Mouse (Mus musculus): Measurements from ENCODE around the gene Ppfibp2. TPM values are rescaled to one million over a fixed set of nuclear protein-coding genes. Genes with fewer than 3 reads are reported as not detected.

Gene Ppfibp2
- total RNA-seq, 1 experiment = 6.0 TPM

DNA sequence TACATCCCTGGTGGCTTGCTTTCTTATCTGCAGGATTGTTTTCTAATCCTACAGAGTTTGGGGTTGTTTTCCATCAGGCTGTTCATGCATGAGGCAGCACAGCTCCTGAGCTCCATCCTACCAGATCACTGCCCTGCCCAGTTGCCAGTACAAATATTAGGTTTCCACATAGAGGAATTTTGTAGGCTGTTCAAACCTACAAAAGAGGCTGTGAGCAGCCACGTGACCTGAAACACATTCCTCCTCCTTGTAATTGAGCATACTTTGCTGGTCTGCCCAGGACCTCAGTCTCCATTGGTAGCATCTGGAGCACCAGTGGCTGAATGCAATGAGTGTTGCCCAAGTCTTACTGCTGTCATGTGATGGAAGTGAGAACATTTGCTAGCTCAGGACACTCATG is 104.9 kb downstream of the Ppfibp2 start:
- H3K36me3 ChIP-seq (ENCODE audit: control insufficient read depth, insufficient read depth, low read length, poor library complexity, severe bottlenecking) = peaks cover 2% of the 10 kb centered on the region; the same call in 1 of the 2 replicates
- TF ChIP-seq HCFC1 (IDR thresholded peaks at IDR 0.05; ENCODE audit: borderline replicate concordance, insufficient read depth, low read length) (no peak), MAFK (IDR thresholded peaks at IDR 0.05; ENCODE audit: insufficient read depth, low read depth, low read length) (no peak), CHD2 (IDR thresholded peaks at IDR 0.05; ENCODE audit: low read depth, low read length) (no peak), ZNF384 (IDR thresholded peaks at IDR 0.05; ENCODE audit: low read depth, low read length) (no peak), ZC3H11A (IDR thresholded peaks at IDR 0.05; ENCODE audit: borderline replicate concordance, low read depth, low read length) (no peak)
- no peak for DNase-seq (ENCODE audit: low read depth, low spot score)
- in situ Hi-C loops (cut with MboI; ENCODE audit: low sequenced_read_pairs in 2 of 2, unreplicated experiment in 2 of 2) = no loop called here
- H3K4me1 ChIP-seq (ENCODE audit: control insufficient read depth in 2 of 2, insufficient read depth in 2 of 2, low read length in 2 of 2, poor library complexity in 1 of 2) = peaks cover 0 to 6% of the 10 kb centered on the region in 2 experiments; a peak in 2 of 4 replicates
- H3K4me3 ChIP-seq (ENCODE audit: insufficient read depth in 1 of 2, low read depth in 1 of 2, low read length in 2 of 2, poor library complexity in 1 of 2, severe bottlenecking in 1 of 2) = no peak overlapping the region
- no peak overlapping the region for H3K9ac ChIP-seq (ENCODE audit: insufficient read depth, low read depth, low read length, poor library complexity, severe bottlenecking)
- H3K27ac ChIP-seq (ENCODE audit: insufficient read depth, low read depth, low read length, poor library complexity, severe bottlenecking) = no peak overlapping the region
- no peaks in the 10 kb centered on the region for H3K9me3 ChIP-seq (ENCODE audit: control insufficient read depth, insufficient read depth, low read depth, low read length)

DNA sequence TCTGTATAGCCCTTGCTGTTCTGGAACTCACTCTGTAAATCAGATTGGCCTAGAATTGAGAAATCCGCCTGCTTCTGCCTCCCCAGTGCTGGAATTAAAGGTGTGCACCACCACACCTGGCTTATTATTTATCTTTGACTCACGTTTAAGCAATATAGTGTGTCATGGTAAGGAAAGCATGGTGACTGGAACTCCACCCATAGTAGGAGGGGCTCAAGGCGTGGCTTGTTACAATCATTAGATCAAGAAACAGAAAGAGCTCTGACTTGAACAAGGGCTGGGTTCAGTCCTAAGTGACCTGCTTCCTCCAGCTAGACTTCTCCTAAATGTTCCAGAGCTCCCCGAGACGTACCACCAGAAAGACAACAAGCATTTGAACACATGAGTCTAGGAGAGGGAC is 105.6 kb downstream of the Ppfibp2 start:
- TF ChIP-seq HCFC1 (IDR thresholded peaks at IDR 0.05; ENCODE audit: borderline replicate concordance, insufficient read depth, low read length) = no peak
- TF ChIP-seq CHD2 (IDR thresholded peaks at IDR 0.05; ENCODE audit: low read depth, low read length) = no peak
- no peak for TF ChIP-seq ZNF384 (IDR thresholded peaks at IDR 0.05; ENCODE audit: low read depth, low read length)
- no peak for TF ChIP-seq MAFK (IDR thresholded peaks at IDR 0.05; ENCODE audit: insufficient read depth, low read depth, low read length)
- TF ChIP-seq ZC3H11A (IDR thresholded peaks at IDR 0.05; ENCODE audit: borderline replicate concordance, low read depth, low read length) = no peak

DNA sequence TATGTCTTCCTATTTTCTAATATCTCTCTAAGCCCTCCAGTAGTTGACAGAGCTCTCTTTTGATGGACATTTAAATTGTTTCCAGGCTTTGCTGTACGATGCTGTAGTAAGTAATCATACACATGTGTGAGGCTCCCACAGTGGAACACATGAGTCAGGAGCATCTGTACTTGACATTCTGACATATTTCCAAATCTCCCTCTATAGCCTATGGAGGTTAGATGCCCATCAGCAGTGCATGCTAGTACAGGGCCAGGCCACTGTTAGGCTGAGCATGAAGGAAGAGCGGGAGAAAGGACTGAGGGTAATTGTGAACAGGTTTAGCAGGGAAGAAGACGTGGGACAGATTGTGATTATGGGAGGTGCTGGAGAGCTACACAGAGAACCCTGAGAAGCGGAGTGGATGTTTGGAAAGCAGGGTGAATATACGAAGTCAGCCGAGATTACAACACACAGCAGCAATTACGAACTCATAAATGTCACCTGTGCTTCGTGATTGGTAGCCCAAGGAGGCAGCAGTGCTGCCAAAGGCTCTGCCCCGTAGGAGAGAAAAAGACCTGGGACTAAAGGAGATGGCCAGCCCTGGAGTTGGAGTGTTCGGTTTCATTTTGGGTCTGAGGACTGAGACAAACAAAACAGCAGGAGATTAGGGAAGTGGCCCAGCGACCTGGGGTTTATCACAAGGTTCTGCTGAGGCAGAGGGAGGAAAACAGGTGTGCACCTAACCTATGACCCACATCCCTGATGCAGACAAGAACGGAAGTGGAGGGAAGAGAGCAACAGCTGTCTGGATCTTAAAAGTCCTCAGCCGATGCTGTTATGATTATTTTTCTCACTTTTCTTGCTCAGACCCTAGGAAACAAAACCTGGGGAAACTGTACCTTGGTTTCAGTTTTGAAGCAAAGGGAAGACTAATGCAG is 107.7 kb downstream of the Ppfibp2 start:
- in situ Hi-C loops (cut with MboI; ENCODE audit: low sequenced_read_pairs in 2 of 2, unreplicated experiment in 2 of 2) = no loop called here
- H3K4me3 ChIP-seq (ENCODE audit: insufficient read depth in 1 of 2, low read depth in 1 of 2, low read length in 2 of 2, poor library complexity in 1 of 2, severe bottlenecking in 1 of 2) = no peak overlapping the region
- H3K36me3 ChIP-seq (ENCODE audit: control insufficient read depth, insufficient read depth, low read length, poor library complexity, severe bottlenecking) = peaks cover 2% of the 10 kb centered on the region; the same call in 1 of the 2 replicates
- no peak for TF ChIP-seq CHD2 (IDR thresholded peaks at IDR 0.05; ENCODE audit: low read depth, low read length)
- TF ChIP-seq ZC3H11A (IDR thresholded peaks at IDR 0.05; ENCODE audit: borderline replicate concordance, low read depth, low read length) = no peak
- no peak for TF ChIP-seq MAFK (IDR thresholded peaks at IDR 0.05; ENCODE audit: insufficient read depth, low read depth, low read length)
- no peak for TF ChIP-seq ZNF384 (IDR thresholded peaks at IDR 0.05; ENCODE audit: low read depth, low read length)
- TF ChIP-seq HCFC1 (IDR thresholded peaks at IDR 0.05; ENCODE audit: borderline replicate concordance, insufficient read depth, low read length) = no peak
- H3K4me1 ChIP-seq (ENCODE audit: control insufficient read depth in 2 of 2, insufficient read depth in 2 of 2, low read length in 2 of 2, poor library complexity in 1 of 2) = peaks cover 0 to 14% of the 10 kb centered on the region in 2 experiments; a peak in 3 of 4 replicates
- no peak overlapping the region for H3K27ac ChIP-seq (ENCODE audit: insufficient read depth, low read depth, low read length, poor library complexity, severe bottlenecking)
- H3K9ac ChIP-seq (ENCODE audit: insufficient read depth, low read depth, low read length, poor library complexity, severe bottlenecking) = no peak overlapping the region; the same call in 1 of the 2 replicates
- no peak for DNase-seq (ENCODE audit: low read depth, low spot score)
- no peaks in the 10 kb centered on the region for H3K9me3 ChIP-seq (ENCODE audit: control insufficient read depth, insufficient read depth, low read depth, low read length)

More for the DNA sequence above, 105.6 kb downstream of the Ppfibp2 start:
- in situ Hi-C loops (cut with MboI; ENCODE audit: low sequenced_read_pairs in 2 of 2, unreplicated experiment in 2 of 2) = no loop called here
- no peak for DNase-seq (ENCODE audit: low read depth, low spot score)
- no peak overlapping the region for H3K9ac ChIP-seq (ENCODE audit: insufficient read depth, low read depth, low read length, poor library complexity, severe bottlenecking)
- H3K27ac ChIP-seq (ENCODE audit: insufficient read depth, low read depth, low read length, poor library complexity, severe bottlenecking) = no peak overlapping the region
- H3K36me3 ChIP-seq (ENCODE audit: control insufficient read depth, insufficient read depth, low read length, poor library complexity, severe bottlenecking) = peaks cover 2% of the 10 kb centered on the region; the same call in 1 of the 2 replicates
- H3K4me3 ChIP-seq (ENCODE audit: insufficient read depth in 1 of 2, low read depth in 1 of 2, low read length in 2 of 2, poor library complexity in 1 of 2, severe bottlenecking in 1 of 2) = no peak overlapping the region
- peaks cover 0 to 12% of the 10 kb centered on the region in 2 experiments; a peak in 2 of 4 replicates for H3K4me1 ChIP-seq (ENCODE audit: control insufficient read depth in 2 of 2, insufficient read depth in 2 of 2, low read length in 2 of 2, poor library complexity in 1 of 2)
- H3K9me3 ChIP-seq (ENCODE audit: control insufficient read depth, insufficient read depth, low read depth, low read length) = no peaks in the 10 kb centered on the region

DNA sequence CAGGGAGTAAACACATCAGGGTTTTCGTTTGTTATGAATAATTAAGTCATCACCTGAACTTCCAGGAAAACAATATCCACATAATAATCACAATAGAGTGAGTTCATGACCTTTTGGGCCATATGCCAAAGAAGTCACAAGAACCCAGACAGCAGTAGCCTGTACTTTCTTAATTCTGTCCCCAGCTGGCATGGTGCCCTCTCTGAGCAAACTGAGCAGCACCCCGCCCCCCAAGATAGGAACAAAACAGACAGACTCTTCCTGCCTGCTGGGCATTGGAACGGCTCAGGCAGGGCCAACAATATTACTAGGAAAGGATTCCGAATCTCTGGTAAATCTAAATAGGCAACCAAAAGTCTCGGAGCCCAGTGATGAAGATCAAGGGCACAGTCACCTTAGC is 110.9 kb downstream of the Ppfibp2 start:
- Histone ChIP-seq H3K9me3 (ENCODE audit: control insufficient read depth, insufficient read depth, low read depth, low read length) (no peaks in the 10 kb centered on the region), H3K4me1 (ENCODE audit: control insufficient read depth in 2 of 2, insufficient read depth in 2 of 2, low read length in 2 of 2, poor library complexity in 1 of 2) (peaks cover 0 to 14% of the 10 kb centered on the region in 2 experiments; a peak in 3 of 4 replicates), H3K27ac (ENCODE audit: insufficient read depth, low read depth, low read length, poor library complexity, severe bottlenecking) (no peak overlapping the region), H3K4me3 (ENCODE audit: insufficient read depth in 1 of 2, low read depth in 1 of 2, low read length in 2 of 2, poor library complexity in 1 of 2, severe bottlenecking in 1 of 2) (no peak overlapping the region), H3K9ac (ENCODE audit: insufficient read depth, low read depth, low read length, poor library complexity, severe bottlenecking) (no peak overlapping the region), H3K36me3 (ENCODE audit: control insufficient read depth, insufficient read depth, low read length, poor library complexity, severe bottlenecking) (peaks cover 2% of the 10 kb centered on the region; the same call in 1 of the 2 replicates)
- in situ Hi-C loops (cut with MboI; ENCODE audit: low sequenced_read_pairs in 2 of 2, unreplicated experiment in 2 of 2) = no loop called here
- no peak for DNase-seq (ENCODE audit: low read depth, low spot score)
- TF ChIP-seq ZNF384 (IDR thresholded peaks at IDR 0.05; ENCODE audit: low read depth, low read length) (no peak), ZC3H11A (IDR thresholded peaks at IDR 0.05; ENCODE audit: borderline replicate concordance, low read depth, low read length) (no peak), MAFK (IDR thresholded peaks at IDR 0.05; ENCODE audit: insufficient read depth, low read depth, low read length) (no peak), HCFC1 (IDR thresholded peaks at IDR 0.05; ENCODE audit: borderline replicate concordance, insufficient read depth, low read length) (no peak), CHD2 (IDR thresholded peaks at IDR 0.05; ENCODE audit: low read depth, low read length) (no peak)

Measured in ES-E14 (cell line).